In the genomic region with DNA sequence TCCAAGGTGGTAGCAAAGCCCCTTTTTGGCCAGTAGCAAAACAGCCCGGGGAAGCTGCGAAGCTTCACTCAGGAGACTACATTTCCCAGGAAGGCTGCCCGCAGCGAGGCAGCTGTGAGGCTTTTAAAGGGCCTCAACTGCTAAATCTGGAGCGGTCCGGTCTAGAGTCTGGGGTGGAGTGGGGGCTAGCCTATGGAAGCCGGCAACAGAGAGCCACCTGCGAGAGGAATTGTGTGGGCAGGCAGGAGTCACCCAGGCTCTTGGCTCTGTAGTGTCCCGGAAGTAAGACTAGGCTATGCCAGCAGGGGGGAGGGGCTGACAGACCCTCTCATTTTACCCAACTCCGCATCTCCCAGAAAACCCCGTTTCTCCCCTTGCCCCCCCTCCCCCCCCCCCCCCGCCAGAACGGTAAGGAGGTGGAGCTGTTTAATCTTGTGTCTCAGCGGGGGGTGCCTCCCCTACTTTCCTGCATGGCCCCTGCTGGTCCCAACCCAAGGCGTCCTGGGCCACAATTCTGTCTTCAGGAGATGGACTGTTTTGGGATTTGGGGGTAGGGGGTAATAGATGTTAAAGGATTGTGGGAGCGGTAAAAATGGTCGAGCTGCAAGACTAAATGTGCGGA, we compare ENCODE assay signal across 8 mouse cellular contexts. TPM values are rescaled to one million over a fixed set of nuclear protein-coding genes. Genes with fewer than 3 reads are reported as not detected.
DNase-seq lines count a peak whose midpoint lies in the region; ATAC-seq lines count a peak whose summit lies in the region.

No protein-coding gene starts in this region.

- WGBS in hindbrain, embryonic 10.5 days: 8% methylated on average over 17 of the region's 18 CpGs
- 11% methylated on average over 14 of the region's 18 CpGs for WGBS in limb, embryonic 12.5 days
- 8% methylated on average over 17 of the region's 18 CpGs for WGBS in stomach, embryonic 14.5 days

- H3K36me3 ChIP-seq in hindbrain, embryonic 10.5 days: no peaks in the 10 kb centered on the region
- H3K36me3 ChIP-seq in limb, embryonic 12.5 days: no peaks in the 10 kb centered on the region
- no peaks in the 10 kb centered on the region for H3K36me3 ChIP-seq in stomach, embryonic 14.5 days (ENCODE audit: control insufficient read depth, insufficient read depth, low read length)

- H3K4me2 ChIP-seq in limb, embryonic 12.5 days: peak overlapping the region; percentile 47
- peak overlapping the region; percentile 36 for H3K4me2 ChIP-seq in stomach, embryonic 14.5 days (replicated peaks; ENCODE audit: low read depth, low read length)

- H3K4me3 ChIP-seq in hindbrain, embryonic 10.5 days: peak overlapping the region; percentile 28
- peak overlapping the region; percentile 17; the same call in 1 of the 2 replicates for H3K4me3 ChIP-seq in limb, embryonic 12.5 days (replicated peaks)
- H3K4me3 ChIP-seq in stomach, embryonic 14.5 days (ENCODE audit: low read depth, low read length): no peak overlapping the region; the same call in 1 of the 2 replicates

- H3K4me1 ChIP-seq in hindbrain, embryonic 10.5 days (replicated peaks): peaks cover 63% of the 10 kb centered on the region
- peaks cover 36% of the 10 kb centered on the region for H3K4me1 ChIP-seq in limb, embryonic 12.5 days (replicated peaks)
- peaks cover 19% of the 10 kb centered on the region; the same call in 1 of the 2 replicates for H3K4me1 ChIP-seq in stomach, embryonic 14.5 days (ENCODE audit: control insufficient read depth, insufficient read depth, low read length)

- H3K27me3 ChIP-seq in hindbrain, embryonic 10.5 days (ENCODE audit: insufficient read depth, poor library complexity, severe bottlenecking): peaks cover 30% of the 10 kb centered on the region
- no peaks in the 10 kb centered on the region; the same call in 1 of the 2 replicates for H3K27me3 ChIP-seq in limb, embryonic 12.5 days
- no peaks in the 10 kb centered on the region for H3K27me3 ChIP-seq in stomach, embryonic 14.5 days (ENCODE audit: control insufficient read depth, insufficient read depth, low read length)

- peak overlapping the region; percentile 42; the same call in 1 of the 2 replicates for H3K9ac ChIP-seq in limb, embryonic 12.5 days (replicated peaks)
- H3K9ac ChIP-seq in stomach, embryonic 14.5 days (replicated peaks; ENCODE audit: low read depth, low read length): no peak overlapping the region

- peak; percentile 45 for DNase-seq in right cerebral cortex, postnatal 25 days
- no peak for DNase-seq in right cerebral cortex, postnatal 4 days
- DNase-seq in hindbrain, embryonic 10.5 days (ENCODE audit: low spot score): peak; percentile 33
- DNase-seq in thymus, postnatal 14 days: no peak
- DNase-seq in right cerebral cortex, postnatal 36 days (ENCODE audit: low spot score in 2 of 2): no peak

- H3K27ac ChIP-seq in hindbrain, embryonic 10.5 days: peak overlapping the region; percentile 37
- H3K27ac ChIP-seq in limb, embryonic 12.5 days: no peak overlapping the region
- H3K27ac ChIP-seq in stomach, embryonic 14.5 days (ENCODE audit: low read length): no peak overlapping the region

- no peaks in the 10 kb centered on the region for H3K9me3 ChIP-seq in hindbrain, embryonic 10.5 days
- no peaks in the 10 kb centered on the region for H3K9me3 ChIP-seq in limb, embryonic 12.5 days
- no peaks in the 10 kb centered on the region for H3K9me3 ChIP-seq in stomach, embryonic 14.5 days (ENCODE audit: control insufficient read depth, low read depth, low read length)

- ATAC-seq in limb, embryonic 12.5 days (ENCODE audit: insufficient number of reproducible peaks, insufficient read depth, low FRiP score, low TSS enrichment, low read depth): no peak
- no peak for ATAC-seq in stomach, embryonic 14.5 days (ENCODE audit: insufficient number of reproducible peaks, insufficient read depth, low FRiP score, low read depth)
- no peak for ATAC-seq in frontal cortex, adult (ENCODE audit: low TSS enrichment)

RNA-seq across cellular contexts. Expression of a gene that starts 2.5 kb away (rescaled TPM):
- 447 and 561 TPM in 2 replicates for polyA plus RNA-seq in hindbrain, embryonic 10.5 days (2016; fragmentation: Nextera tagmentation; extraction: Ambion mirVana)
- polyA plus RNA-seq in limb, embryonic 12.5 days (2016; fragmentation: Nextera tagmentation; extraction: Ambion mirVana): 677 and 728 TPM in 2 replicates
- polyA plus RNA-seq in stomach, embryonic 14.5 days (2014; fragmentation: Nextera tagmentation; extraction: Ambion mirVana): 160 and 175 TPM in 2 replicates

RNA-seq across cellular contexts. Expression of a gene that starts 15.9 kb away (rescaled TPM):
- polyA plus RNA-seq in hindbrain, embryonic 10.5 days (2016; fragmentation: Nextera tagmentation; extraction: Ambion mirVana): not detected in 2 replicates
- 0.18 TPM in 1 of 2 replicates, not detected in the other for polyA plus RNA-seq in limb, embryonic 12.5 days (2016; fragmentation: Nextera tagmentation; extraction: Ambion mirVana)
- 0.30 and 0.39 TPM in 2 replicates for polyA plus RNA-seq in stomach, embryonic 14.5 days (2014; fragmentation: Nextera tagmentation; extraction: Ambion mirVana)

RNA-seq across cellular contexts. Expression of a gene that starts 36.9 kb away (rescaled TPM):
- 65.9 and 78.2 TPM in 2 replicates for polyA plus RNA-seq in hindbrain, embryonic 10.5 days (2016; fragmentation: Nextera tagmentation; extraction: Ambion mirVana)
- polyA plus RNA-seq in limb, embryonic 12.5 days (2016; fragmentation: Nextera tagmentation; extraction: Ambion mirVana): 63.7 and 67.1 TPM in 2 replicates
- 42.7 and 44.1 TPM in 2 replicates for polyA plus RNA-seq in stomach, embryonic 14.5 days (2014; fragmentation: Nextera tagmentation; extraction: Ambion mirVana)

RNA-seq across cellular contexts. Expression of a gene that starts 49.2 kb away (rescaled TPM):
- polyA plus RNA-seq in hindbrain, embryonic 10.5 days (2016; fragmentation: Nextera tagmentation; extraction: Ambion mirVana): 238 and 262 TPM in 2 replicates
- polyA plus RNA-seq in limb, embryonic 12.5 days (2016; fragmentation: Nextera tagmentation; extraction: Ambion mirVana): 232 and 241 TPM in 2 replicates
- 218 and 224 TPM in 2 replicates for polyA plus RNA-seq in stomach, embryonic 14.5 days (2014; fragmentation: Nextera tagmentation; extraction: Ambion mirVana)

Comparison
In these comparisons a context has a peak if more than half of its experiments do, and no peak if none do; other contexts are left out.
1. DNase-seq: peak in right cerebral cortex, postnatal 25 days (single experiment) and hindbrain, embryonic 10.5 days (single experiment); none in right cerebral cortex, postnatal 4 days (single experiment), thymus, postnatal 14 days (single experiment) and right cerebral cortex, postnatal 36 days (0 of 2).